Mouse (Mus musculus) midbrain, embryonic 14.5 days (tissue): ENCODE measurements at regions not wholly inside any gene's neighbourhood (a gene's known extent, or its start where the extent isn't known, plus 50 kb on each side); places are given as distances from the start of the nearest gene placed in this dataset.

Experiments
- ATAC-seq: fragments of 200-750 bp; cut with Nextera tagmentation; 2 replicates; pipeline ENCODE4 v1.8.0; 2017; ENCODE audit warnings: moderate number of reproducible peaks, moderate library complexity; ENCODE audit not compliant: low FRiP score, low TSS enrichment
- DNase-seq: peaks from one replicate; pipeline ENCODE4 v3.0.0-alpha.2; 2015
- H3K27ac ChIP-seq: fragments of 300-500 bp; sonication (generic); replicated peaks from 2 replicates; pipeline ENCODE4 v1.5.1; 2014; ENCODE audit warnings: mild to moderate bottlenecking, low read depth, low read length, moderate library complexity
- H3K27me3 ChIP-seq: fragments of 300-500 bp; sonication (generic); 2 replicates; pipeline ENCODE4 v1.6.1; 2014; ENCODE audit warnings: low read length, control low read depth, mixed read lengths; ENCODE audit not compliant: control insufficient read depth, insufficient read depth
- H3K36me3 ChIP-seq: fragments of 300-500 bp; sonication (generic); 2 replicates; pipeline ENCODE4 v1.6.1; 2014; ENCODE audit warnings: low read length, control low read depth; ENCODE audit not compliant: control insufficient read depth, insufficient read depth
- H3K4me1 ChIP-seq: fragments of 300-500 bp; sonication (generic); 2 replicates; pipeline ENCODE4 v1.6.1; 2014; ENCODE audit warnings: mild to moderate bottlenecking, antibody characterized with exemption, low read length, control low read depth; ENCODE audit not compliant: control insufficient read depth, insufficient read depth
- H3K4me2 ChIP-seq: fragments of 300-500 bp; sonication (generic); 2 replicates; pipeline ENCODE4 v1.6.1; 2014; ENCODE audit warnings: mild to moderate bottlenecking, low read length, moderate library complexity
- H3K4me3 ChIP-seq: fragments of 300-500 bp; sonication (generic); replicated peaks from 2 replicates; pipeline ENCODE4 v1.5.1; 2014; ENCODE audit warnings: low read depth, low read length
- H3K9ac ChIP-seq: fragments of 300-500 bp; sonication (generic); replicated peaks from 2 replicates; pipeline ENCODE4 v1.6.1; 2014; ENCODE audit warnings: mild to moderate bottlenecking, low read length, moderate library complexity
- H3K9me3 ChIP-seq: fragments of 300-500 bp; sonication (generic); 2 replicates; pipeline ENCODE4 v1.6.1; 2016; ENCODE audit warnings: low read length, control low read depth, mixed read lengths; ENCODE audit not compliant: control insufficient read depth
- WGBS: fragments of 180-500 bp; shearing (Covaris S2); extraction: QIAGEN DNeasy Blood & Tissue Kit; methylation state at CpG from one replicate; pipeline ENCODE4 v1.1.7; 2014; 5-methylcytosine and 5-hydroxymethylcytosine counted together

DNA sequence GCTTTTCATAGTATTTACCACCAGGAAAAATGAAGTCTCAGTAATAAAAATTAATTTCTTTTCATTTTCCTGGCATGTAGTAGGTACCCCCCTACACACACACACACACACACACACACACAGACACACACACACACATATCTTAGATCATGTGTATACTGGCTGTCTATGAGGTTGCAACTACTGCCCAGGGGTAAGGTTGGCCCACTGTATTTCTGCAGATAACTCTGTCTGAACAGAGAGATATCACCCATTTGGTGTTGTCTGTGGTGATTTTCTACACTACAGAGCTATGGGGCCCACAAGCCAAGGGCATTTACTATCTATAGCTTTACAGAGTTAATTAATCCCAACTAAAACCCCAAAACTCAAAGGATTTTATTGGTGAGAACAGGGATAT lies 188.9 kb downstream of the Car2 start:
- H3K36me3 ChIP-seq = no peaks in the 10 kb centered on the region
- H3K27ac ChIP-seq = no peak overlapping the region
- no peaks in the 10 kb centered on the region for H3K9me3 ChIP-seq
- no peak overlapping the region for H3K9ac ChIP-seq
- ATAC-seq = no peak
- no peak for DNase-seq
- H3K4me1 ChIP-seq = no peaks in the 10 kb centered on the region
- H3K27me3 ChIP-seq = no peaks in the 10 kb centered on the region
- no peak overlapping the region for H3K4me2 ChIP-seq
- H3K4me3 ChIP-seq = no peak overlapping the region

GRCm38 (mm10) chr3:15090124-15090523 lies 204.1 kb downstream of the Car2 start:
- Histone ChIP-seq H3K27me3 (no peaks in the 10 kb centered on the region), H3K4me2 (no peak overlapping the region), H3K9ac (no peak overlapping the region), H3K4me3 (no peak overlapping the region), H3K27ac (no peak overlapping the region), H3K9me3 (no peaks in the 10 kb centered on the region), H3K4me1 (no peaks in the 10 kb centered on the region), H3K36me3 (no peaks in the 10 kb centered on the region)
- no peak for DNase-seq
- 78% methylated on average over 1 of the region's 1 CpGs for WGBS
- ATAC-seq = no peak

DNA sequence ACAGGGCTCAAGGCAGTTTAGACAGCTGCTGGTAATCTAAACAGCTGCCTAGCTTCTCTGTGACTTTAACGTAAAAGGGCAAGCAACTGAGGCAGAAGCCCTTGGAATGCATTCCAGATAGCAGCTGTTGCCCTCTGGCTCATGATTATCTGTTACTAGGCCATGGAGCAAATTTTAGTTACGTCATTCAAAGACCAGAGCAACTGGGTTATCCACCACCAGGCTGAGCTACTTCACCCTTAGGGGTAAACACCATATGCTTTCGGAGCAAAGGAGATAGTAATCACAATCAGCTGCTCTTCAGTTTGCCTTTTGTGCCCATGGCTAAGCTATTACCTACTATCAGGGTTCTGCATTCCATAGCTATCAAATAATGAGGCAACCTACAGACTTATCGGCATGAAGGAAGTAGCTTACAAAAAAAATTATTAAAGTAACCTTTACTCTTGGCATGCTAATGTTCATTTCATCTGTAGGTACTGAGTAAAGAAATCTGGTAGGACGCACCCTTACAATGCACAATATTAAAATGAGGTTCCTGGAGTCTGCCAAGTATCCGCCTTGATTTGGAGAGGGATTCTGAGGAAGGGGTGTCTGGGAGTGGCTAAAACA lies 212.2 kb downstream of the Car2 start:
- no peak overlapping the region for H3K27ac ChIP-seq
- H3K36me3 ChIP-seq = no peaks in the 10 kb centered on the region
- no peak for ATAC-seq
- H3K9ac ChIP-seq = no peak overlapping the region
- H3K4me1 ChIP-seq = no peaks in the 10 kb centered on the region
- no peaks in the 10 kb centered on the region for H3K27me3 ChIP-seq
- no peaks in the 10 kb centered on the region for H3K9me3 ChIP-seq
- peak; percentile 3 for DNase-seq
- WGBS = 78% methylated on average over 6 of the region's 6 CpGs
- H3K4me3 ChIP-seq = no peak overlapping the region
- H3K4me2 ChIP-seq = no peak overlapping the region

DNA sequence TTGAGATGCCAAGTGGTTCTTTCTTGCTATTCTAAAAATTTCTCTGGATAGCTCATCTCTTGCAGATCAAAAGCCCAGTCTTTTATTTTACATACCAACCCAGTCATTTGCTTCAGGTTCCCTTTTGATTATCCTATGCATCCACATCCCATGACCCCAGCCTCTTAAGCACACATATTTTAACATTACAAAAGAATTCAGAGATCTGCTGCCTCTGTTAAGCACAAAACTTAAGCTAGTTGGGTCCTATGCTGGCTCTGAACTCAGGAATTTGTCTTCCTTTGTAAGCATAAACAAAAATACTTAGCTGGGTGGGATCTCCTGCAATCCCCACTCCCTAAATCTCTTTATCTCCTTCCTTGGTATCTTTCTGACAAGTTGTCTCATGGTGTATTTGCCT lies 212.9 kb downstream of the Car2 start:
- H3K4me3 ChIP-seq = no peak overlapping the region
- DNase-seq (no peak), ATAC-seq (no peak)
- no peak overlapping the region for H3K27ac ChIP-seq
- no peaks in the 10 kb centered on the region for H3K4me1 ChIP-seq
- H3K4me2 ChIP-seq = no peak overlapping the region
- no peaks in the 10 kb centered on the region for H3K9me3 ChIP-seq
- H3K27me3 ChIP-seq = no peaks in the 10 kb centered on the region
- H3K9ac ChIP-seq = no peak overlapping the region
- H3K36me3 ChIP-seq = no peaks in the 10 kb centered on the region

DNA sequence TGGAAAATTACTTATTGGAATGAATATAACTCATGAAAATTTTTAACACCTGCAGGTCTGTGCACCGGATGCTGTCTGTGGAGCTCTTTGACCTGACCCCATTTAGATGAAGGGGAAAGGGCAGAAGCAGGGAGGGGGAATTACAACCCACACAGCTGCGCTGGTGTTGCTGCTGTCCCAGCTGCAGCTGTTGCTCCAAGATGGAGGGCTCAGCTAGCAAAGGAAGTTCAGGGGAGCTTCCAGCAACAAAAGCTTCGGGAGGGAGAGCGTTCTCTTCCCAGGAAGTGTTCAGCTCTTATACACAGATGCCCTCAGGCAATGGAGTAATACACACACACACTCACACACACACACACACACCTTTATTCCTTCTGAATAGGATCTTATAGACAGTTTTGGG lies 219.6 kb downstream of the Car2 start:
- no peak for DNase-seq
- H3K9me3 ChIP-seq = no peaks in the 10 kb centered on the region
- no peak overlapping the region for H3K4me2 ChIP-seq
- no peak overlapping the region for H3K4me3 ChIP-seq
- ATAC-seq = no peak; the same call in 1 of the 2 replicates
- no peak overlapping the region for H3K27ac ChIP-seq
- H3K4me1 ChIP-seq = no peaks in the 10 kb centered on the region
- no peaks in the 10 kb centered on the region for H3K36me3 ChIP-seq
- H3K9ac ChIP-seq = no peak overlapping the region
- no peaks in the 10 kb centered on the region for H3K27me3 ChIP-seq
- 63% methylated on average over 4 of the region's 4 CpGs for WGBS

DNA sequence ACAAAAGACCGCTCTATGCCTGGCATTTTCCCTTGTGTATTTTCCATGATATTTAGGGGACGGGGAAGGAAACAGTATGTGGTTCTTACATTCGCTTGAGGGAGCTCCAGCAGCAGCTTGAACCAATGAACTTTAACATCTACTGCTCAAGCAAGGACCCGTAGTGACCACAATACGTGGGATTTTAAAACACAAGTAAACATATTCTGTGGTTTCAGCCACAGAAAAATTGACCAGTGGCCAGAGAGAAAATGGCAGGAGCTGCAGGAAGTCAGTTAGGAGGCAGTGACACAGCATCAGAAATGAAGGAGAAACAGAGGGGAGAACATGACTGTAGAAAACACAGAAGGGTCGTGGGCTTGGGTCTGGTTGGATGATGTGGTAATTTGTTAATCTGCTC lies 220.2 kb downstream of the Car2 start:
- WGBS = 85% methylated on average over 6 of the region's 6 CpGs
- no peak overlapping the region for H3K4me3 ChIP-seq
- ATAC-seq (no peak), DNase-seq (no peak)
- no peaks in the 10 kb centered on the region for H3K4me1 ChIP-seq
- no peak overlapping the region for H3K27ac ChIP-seq
- no peaks in the 10 kb centered on the region for H3K9me3 ChIP-seq
- no peak overlapping the region for H3K9ac ChIP-seq
- no peaks in the 10 kb centered on the region for H3K36me3 ChIP-seq
- H3K4me2 ChIP-seq = no peak overlapping the region
- H3K27me3 ChIP-seq = no peaks in the 10 kb centered on the region

DNA sequence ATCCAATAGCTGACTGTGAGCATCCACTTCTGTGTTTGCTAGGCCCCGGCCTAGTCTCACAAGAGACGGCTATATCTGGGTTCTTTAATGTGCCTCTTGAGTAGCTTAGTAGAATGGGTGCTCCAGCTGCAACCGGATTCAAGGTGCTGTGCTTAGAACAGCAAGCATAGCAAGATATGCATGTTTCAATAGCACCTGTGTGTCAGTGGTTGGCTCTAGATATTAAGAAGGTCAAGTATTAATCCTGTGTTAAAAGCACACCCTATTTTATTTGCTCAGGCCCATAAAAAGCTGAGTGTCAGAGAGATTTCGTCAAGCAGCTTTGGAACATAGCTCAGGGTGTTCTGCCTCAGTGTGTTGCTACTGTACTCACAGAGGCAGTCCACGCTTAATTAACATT lies 221.2 kb downstream of the Car2 start:
- Histone ChIP-seq H3K9ac (no peak overlapping the region), H3K4me3 (no peak overlapping the region), H3K36me3 (no peaks in the 10 kb centered on the region), H3K4me1 (no peaks in the 10 kb centered on the region), H3K27ac (no peak overlapping the region), H3K4me2 (no peak overlapping the region), H3K27me3 (no peaks in the 10 kb centered on the region), H3K9me3 (no peaks in the 10 kb centered on the region)
- ATAC-seq (no peak), DNase-seq (no peak)
- WGBS = 88% methylated on average over 5 of the region's 5 CpGs

DNA sequence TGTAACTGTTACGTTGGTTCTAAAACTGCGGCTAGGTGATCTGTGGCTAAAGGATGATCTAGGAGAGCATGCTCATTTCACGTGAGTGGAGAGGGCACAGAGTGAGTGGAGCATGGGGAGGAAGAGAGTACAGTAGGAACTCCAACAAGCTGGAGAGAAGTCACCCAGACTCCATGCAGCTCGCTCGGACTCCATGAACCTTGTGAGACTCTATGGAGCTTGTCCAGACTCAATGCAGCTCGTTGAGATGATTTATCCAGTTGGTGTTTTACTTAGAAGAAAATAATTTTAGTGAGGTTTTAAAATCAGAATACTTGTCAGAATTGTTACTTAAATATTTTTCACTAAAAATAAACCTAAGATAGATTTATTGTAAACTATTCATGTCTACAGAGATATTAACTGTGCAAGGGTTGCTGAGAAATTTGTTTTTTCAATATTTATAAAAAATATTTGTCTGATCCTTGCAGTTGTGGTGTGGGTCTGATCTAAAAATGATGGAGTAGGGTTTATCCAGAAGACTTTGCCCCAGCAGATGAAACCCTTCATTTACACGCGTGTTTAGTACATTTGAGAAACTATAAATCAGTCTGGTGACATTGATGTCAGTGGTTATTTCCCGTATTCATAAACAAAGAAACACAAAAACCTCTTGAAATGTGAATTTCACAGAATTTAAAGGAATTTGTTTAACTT lies 222.3 kb downstream of the Car2 start:
- DNase-seq = no peak
- H3K4me3 ChIP-seq = no peak overlapping the region
- H3K4me1 ChIP-seq = no peaks in the 10 kb centered on the region
- ATAC-seq = no peak
- H3K27ac ChIP-seq = no peak overlapping the region
- H3K36me3 ChIP-seq = no peaks in the 10 kb centered on the region
- no peak overlapping the region for H3K9ac ChIP-seq
- no peak overlapping the region for H3K4me2 ChIP-seq
- no peaks in the 10 kb centered on the region for H3K27me3 ChIP-seq
- H3K9me3 ChIP-seq = no peaks in the 10 kb centered on the region
- whole genome bisulfite sequencing = 91% methylated on average over 9 of the region's 9 CpGs

DNA sequence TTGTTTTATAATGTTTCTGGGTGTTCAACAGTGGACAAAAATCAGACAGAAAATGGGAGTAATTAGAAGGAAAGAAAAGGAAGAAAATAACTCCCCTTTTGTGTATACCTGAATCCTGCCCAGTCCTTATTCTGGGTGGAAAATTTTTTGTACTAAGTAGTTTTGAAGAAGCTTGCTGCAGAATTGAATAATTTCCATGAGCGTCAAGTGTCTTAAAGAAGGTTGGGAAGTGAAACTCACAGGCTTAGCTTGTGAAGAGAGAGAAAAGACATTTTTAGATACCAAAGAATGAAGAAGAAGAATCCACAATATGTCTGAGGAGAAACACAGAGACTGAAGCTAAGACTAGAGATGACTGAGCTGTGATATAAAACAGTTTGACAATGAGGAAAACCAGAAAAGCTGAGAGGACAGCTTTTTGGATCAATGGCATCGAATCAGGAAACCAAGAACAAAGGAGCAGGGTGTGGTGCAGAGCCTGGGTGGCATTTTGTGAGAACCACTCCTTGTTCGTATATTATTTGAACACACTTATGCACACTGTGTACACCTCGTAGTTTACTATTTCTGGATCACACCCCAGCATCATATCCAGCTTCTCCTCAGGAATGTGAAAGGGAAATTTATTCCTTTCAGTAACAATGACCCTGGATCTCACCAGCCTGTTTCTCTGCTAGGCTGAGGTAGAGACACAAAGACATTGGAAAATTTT lies 221.9 kb downstream of the Gm9733 start:
- DNase-seq = no peak
- 74% methylated on average over 4 of the region's 4 CpGs for WGBS
- Histone ChIP-seq H3K9me3 (no peaks in the 10 kb centered on the region), H3K27me3 (no peaks in the 10 kb centered on the region), H3K36me3 (no peaks in the 10 kb centered on the region), H3K9ac (no peak overlapping the region), H3K4me2 (no peak overlapping the region), H3K4me1 (no peaks in the 10 kb centered on the region), H3K27ac (no peak overlapping the region), H3K4me3 (no peak overlapping the region)
- no peak for ATAC-seq
